Comparison of ENCODE assay signal across 7 mouse cellular contexts in genomic region chr10:95417496-95418236, GRCm38 (mm10). TPM values are rescaled to one million over a fixed set of nuclear protein-coding genes. Genes with fewer than 3 reads are reported as not detected.
DNase-seq lines count a peak whose midpoint lies in the region; ATAC-seq and TF ChIP-seq lines count a peak whose summit lies in the region.

No protein-coding gene starts in this region.

- no peaks in the 10 kb centered on the region for H3K9me3 ChIP-seq in limb, embryonic 10.5 days (replicated peaks)
- H3K9me3 ChIP-seq in midbrain, embryonic 11.5 days (ENCODE audit: control insufficient read depth, low read length) = no peaks in the 10 kb centered on the region

- TF ChIP-seq POLR2A in small intestine, adult 2 months (IDR thresholded peaks at IDR 0.05; ENCODE audit: low read depth, low read length) = no peak

- peak overlapping the region; percentile 67 for H3K4me3 ChIP-seq in limb, embryonic 10.5 days
- peak overlapping the region; percentile 63 for H3K4me3 ChIP-seq in midbrain, embryonic 11.5 days (ENCODE audit: low read depth, low read length)
- peak overlapping the region; percentile 83 for H3K4me3 ChIP-seq in small intestine, adult 2 months (ENCODE audit: low read depth, low read length)

- H3K4me2 ChIP-seq in midbrain, embryonic 11.5 days = peak overlapping the region; percentile 98

- ATAC-seq in midbrain, embryonic 11.5 days (ENCODE audit: low FRiP score) = peak; percentile 28

- DNase-seq in adipocyte (ENCODE audit: low spot score) = peak; percentile 88
- DNase-seq in cerebellum, postnatal 36 days = peak; percentile 75
- DNase-seq in gastrocnemius, postnatal 10 days = peak; percentile 79
- DNase-seq in induced T-regulatory cell, adult 2 months (ENCODE audit: low read depth) = peak; percentile 79
- DNase-seq in limb, embryonic 10.5 days (ENCODE audit: low spot score) = peak; percentile 84
- peak; percentile 94 for DNase-seq in midbrain, embryonic 11.5 days (ENCODE audit: low spot score, missing footprints)

- H3K27ac ChIP-seq in limb, embryonic 10.5 days = peak overlapping the region; percentile 90
- no peak overlapping the region for H3K27ac ChIP-seq in midbrain, embryonic 11.5 days (ENCODE audit: low read depth, low read length)
- peak overlapping the region; percentile 5 for H3K27ac ChIP-seq in small intestine, adult 2 months (ENCODE audit: insufficient read depth, low read depth, low read length)

- H3K27me3 ChIP-seq in limb, embryonic 10.5 days (ENCODE audit: low read depth, poor library complexity, severe bottlenecking) = peaks cover 31% of the 10 kb centered on the region
- peaks cover 4% of the 10 kb centered on the region for H3K27me3 ChIP-seq in midbrain, embryonic 11.5 days (ENCODE audit: control insufficient read depth, insufficient read depth, low read length)
- H3K27me3 ChIP-seq in small intestine, adult 2 months (ENCODE audit: control insufficient read depth, insufficient read depth, low read length) = no peaks in the 10 kb centered on the region; the same call in 1 of the 2 replicates

- H3K9ac ChIP-seq in midbrain, embryonic 11.5 days (ENCODE audit: low read length) = peak overlapping the region; percentile 39; the same call in 1 of the 2 replicates

- H3K4me1 ChIP-seq in limb, embryonic 10.5 days = peaks cover 37% of the 10 kb centered on the region
- peaks cover 10% of the 10 kb centered on the region for H3K4me1 ChIP-seq in midbrain, embryonic 11.5 days (ENCODE audit: control insufficient read depth, insufficient read depth, low read length)
- peaks cover 5% of the 10 kb centered on the region for H3K4me1 ChIP-seq in small intestine, adult 2 months (ENCODE audit: control insufficient read depth, insufficient read depth, insufficient read length, low read length)

- no peaks in the 10 kb centered on the region for H3K36me3 ChIP-seq in limb, embryonic 10.5 days
- no peaks in the 10 kb centered on the region for H3K36me3 ChIP-seq in midbrain, embryonic 11.5 days (ENCODE audit: control insufficient read depth, insufficient read depth, low read length)
- no peaks in the 10 kb centered on the region for H3K36me3 ChIP-seq in small intestine, adult 2 months (ENCODE audit: control insufficient read depth, insufficient read depth, low read length)

- peak; percentile 95 for TF ChIP-seq CTCF in small intestine, adult 2 months (IDR thresholded peaks at IDR 0.05; ENCODE audit: extremely low read depth, insufficient read length, insufficient replicate concordance, low read depth, low read length)

- 1% methylated on average over 25 of the region's 25 CpGs for WGBS in limb, embryonic 10.5 days
- WGBS in midbrain, embryonic 11.5 days = 1% methylated on average over 25 of the region's 25 CpGs
- WGBS in small intestine, adult 2 months = under 1% methylated on average over 25 of the region's 25 CpGs

RNA-seq across cellular contexts. Expression of gene Socs2, which starts 0.7 kb away (rescaled TPM):
- 10 to 100 TPM; 13.9 to 21.3 TPM for total RNA-seq in gastrocnemius, postnatal 10 days (2021)
- polyA plus RNA-seq in limb, embryonic 10.5 days (2016; fragmentation: Nextera tagmentation; extraction: Ambion mirVana) = 34.5 and 40.8 TPM in 2 replicates
- 28.8 and 30.5 TPM in 2 replicates for polyA plus RNA-seq in midbrain, embryonic 11.5 days (2014; fragmentation: Nextera tagmentation; extraction: Ambion mirVana)
- 18.1 and 67.4 TPM in 2 replicates for polyA plus RNA-seq in small intestine, adult 2 months (2012; rRNA removed)
